Mouse (Mus musculus) thymus, adult 2 months (tissue): ENCODE results near the gene Gm10842.

Experiments
- CTCF ChIP-seq: fragments of 200-500 bp; IDR thresholded peaks from 2 replicates; pipeline ENCODE4 v1.5.1; 2012; ENCODE audit warnings: mild to moderate bottlenecking, control low read depth, low read length, moderate library complexity, borderline replicate concordance; ENCODE audit not compliant: control insufficient read depth, poor library complexity, insufficient read depth; ENCODE audit errors: extremely low read depth
- POLR2A ChIP-seq: fragments of 200-500 bp; IDR thresholded peaks from 2 replicates; pipeline ENCODE4 v1.6.1; 2012; ENCODE audit warnings: mild to moderate bottlenecking, low read length, control low read depth, moderate library complexity; ENCODE audit not compliant: control insufficient read depth, poor library complexity, insufficient read depth; ENCODE audit errors: extremely low read depth

DNA sequence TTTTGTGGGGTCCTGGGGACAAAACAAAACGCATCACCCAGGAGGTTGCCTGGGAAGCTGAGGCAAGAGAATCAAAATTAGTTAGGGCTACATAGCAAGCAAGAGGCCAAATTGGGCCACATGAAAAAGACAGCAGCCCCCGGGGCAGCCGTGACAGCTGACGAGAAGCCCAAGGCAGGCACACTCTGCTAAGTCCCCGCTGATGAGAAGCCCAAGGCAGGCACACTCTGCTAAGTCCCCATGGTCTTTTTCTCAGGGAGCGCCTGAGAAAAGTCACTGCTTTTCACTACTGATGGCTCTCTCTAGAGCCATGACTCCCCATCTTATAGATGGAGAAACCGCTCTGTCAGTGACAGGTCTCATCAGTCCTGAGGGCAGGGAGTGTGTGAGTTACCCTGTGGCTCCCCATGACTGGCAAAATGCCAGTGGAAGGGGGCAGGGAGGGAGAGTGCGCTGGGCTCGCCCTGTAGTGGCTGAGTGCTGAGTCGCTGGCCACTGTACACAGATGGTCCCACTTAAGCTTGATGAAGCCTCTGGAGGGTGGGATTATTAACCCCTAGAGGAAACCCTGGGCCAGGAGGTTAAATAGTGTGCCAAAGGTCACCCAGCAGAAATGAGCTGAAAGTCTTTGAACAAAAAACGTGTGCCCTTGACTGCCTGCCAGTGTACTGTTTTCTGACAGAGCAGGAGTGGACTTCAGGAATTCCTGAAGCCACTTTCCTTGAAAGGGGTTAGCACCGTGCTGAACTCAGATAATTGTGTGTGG lies 6.6 kb downstream of the Gm10842 start:
- TF ChIP-seq CTCF (no peak), POLR2A (no peak)
